20 mouse cellular contexts compared by ENCODE assay signal in the genomic region with DNA sequence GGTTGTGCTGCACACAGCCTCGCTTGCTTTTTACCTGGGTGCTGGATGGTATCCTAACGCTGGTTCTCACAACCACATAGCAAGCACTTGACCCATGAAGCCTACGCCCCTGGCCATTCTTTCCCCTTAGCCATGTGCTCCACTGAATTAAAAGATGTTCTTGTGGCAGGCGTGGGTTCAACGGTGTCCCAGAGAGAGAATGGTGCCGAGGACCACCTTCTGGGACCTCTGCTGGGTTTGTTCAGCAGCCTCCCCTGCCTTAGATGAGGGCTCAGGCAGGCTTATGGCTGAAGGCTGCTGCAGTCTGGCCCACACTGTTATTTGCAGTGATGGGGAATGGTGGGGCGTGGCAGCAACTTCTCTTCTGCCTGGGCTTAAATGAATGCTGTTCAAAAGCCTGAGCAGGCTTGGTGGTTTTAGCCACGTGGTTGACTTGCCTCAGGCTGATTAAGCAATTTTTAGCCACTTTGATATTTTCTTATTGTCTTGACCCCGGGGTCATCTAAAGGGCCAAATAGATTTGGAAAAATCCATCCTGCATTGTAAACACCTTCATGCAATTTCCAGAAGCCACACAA.
DNase-seq lines count a peak whose midpoint lies in the region; ATAC-seq lines count a peak whose summit lies in the region.
"Had no signal": no experiment of that assay in that cellular context is flagged by ENCODE, and none has a peak within 500 bp of the region (broad histone marks: within the 10 kb centered on the region; RNA-seq: fewer than 3 reads in every experiment).

No protein-coding gene starts in this region.

- no peaks in the 10 kb centered on the region; the same call in 1 of the 2 replicates for H3K27me3 ChIP-seq in embryonic facial prominence, embryonic 14.5 days (replicated peaks; ENCODE audit: control insufficient read depth, insufficient read depth, low read length)
- H3K27me3 ChIP-seq in embryonic facial prominence, embryonic 10.5 days (replicated peaks; ENCODE audit: low read depth, poor library complexity, severe bottlenecking) = peaks cover 63% of the 10 kb centered on the region
- H3K27me3 ChIP-seq in limb, embryonic 10.5 days (ENCODE audit: low read depth, poor library complexity, severe bottlenecking) = peaks cover 45% of the 10 kb centered on the region

- no peak overlapping the region for H3K4me2 ChIP-seq in embryonic facial prominence, embryonic 14.5 days (ENCODE audit: low read depth, low read length)
- H3K4me2 ChIP-seq: embryonic facial prominence, embryonic 13.5 days; forebrain, embryonic 13.5 days; heart, embryonic 12.5 days; hindbrain, embryonic 12.5 days had no signal

- DNase-seq in embryonic facial prominence, embryonic 14.5 days (ENCODE audit: low spot score) = peak; percentile 11
- DNase-seq in embryonic facial prominence, embryonic 10.5 days (ENCODE audit: low spot score) = no peak
- peak; percentile 21 for DNase-seq in testis, postnatal 10 days (ENCODE audit: low spot score)
- no peak for DNase-seq in testis, postnatal 14 days (ENCODE audit: low spot score)
- DNase-seq in limb, embryonic 10.5 days (ENCODE audit: low spot score) = peak; percentile 25
- DNase-seq in layer of hippocampus, postnatal 25 days (ENCODE audit: extremely low spot score in 1 of 2, low spot score in 1 of 2) = no peak
- DNase-seq in embryo, embryonic 9.5 days (ENCODE audit: extremely low spot score) = no peak
- DNase-seq: adrenal gland, postnatal 10 days; cerebellum, adult 11 months; cerebellum, adult 9-10 months; cerebellum, postnatal 36 days; forebrain, postnatal 0 days; gastrocnemius, postnatal 14 days; heart, postnatal 36 days; kidney, adult 11 months had no signal

- no peaks in the 10 kb centered on the region for H3K36me3 ChIP-seq in embryonic facial prominence, embryonic 14.5 days (ENCODE audit: control insufficient read depth, insufficient read depth, low read length)
- H3K36me3 ChIP-seq in embryonic facial prominence, embryonic 10.5 days (replicated peaks) = no peaks in the 10 kb centered on the region
- H3K36me3 ChIP-seq in limb, embryonic 10.5 days = no peaks in the 10 kb centered on the region
- H3K36me3 ChIP-seq: embryonic facial prominence, embryonic 13.5 days; heart, embryonic 12.5 days; hindbrain, embryonic 12.5 days had no signal

- H3K27ac ChIP-seq in embryonic facial prominence, embryonic 14.5 days (replicated peaks; ENCODE audit: low read depth, low read length) = no peak overlapping the region
- no peak overlapping the region for H3K27ac ChIP-seq in embryonic facial prominence, embryonic 10.5 days (replicated peaks)
- no peak overlapping the region for H3K27ac ChIP-seq in limb, embryonic 10.5 days
- H3K27ac ChIP-seq: embryonic facial prominence, embryonic 13.5 days; forebrain, embryonic 13.5 days; hindbrain, embryonic 12.5 days; hindbrain, postnatal 0 days had no signal

- ATAC-seq in embryonic facial prominence, embryonic 14.5 days (ENCODE audit: low read depth) = no peak
- ATAC-seq: forebrain, embryonic 13.5 days; forebrain, postnatal 0 days; hindbrain, postnatal 0 days had no signal

- no peak overlapping the region for H3K9ac ChIP-seq in embryonic facial prominence, embryonic 14.5 days (ENCODE audit: low read depth, low read length)
- H3K9ac ChIP-seq: embryonic facial prominence, embryonic 13.5 days; forebrain, embryonic 13.5 days; forebrain, postnatal 0 days; heart, embryonic 12.5 days; hindbrain, embryonic 12.5 days had no signal

- H3K9me3 ChIP-seq in embryonic facial prominence, embryonic 14.5 days (ENCODE audit: control insufficient read depth, low read length) = no peaks in the 10 kb centered on the region
- H3K9me3 ChIP-seq in embryonic facial prominence, embryonic 10.5 days = no peaks in the 10 kb centered on the region
- H3K9me3 ChIP-seq in limb, embryonic 10.5 days (replicated peaks) = no peaks in the 10 kb centered on the region
- H3K9me3 ChIP-seq: embryonic facial prominence, embryonic 13.5 days; forebrain, embryonic 13.5 days; heart, embryonic 12.5 days; hindbrain, embryonic 12.5 days had no signal

- 61% methylated on average over 9 of the region's 9 CpGs for WGBS in embryonic facial prominence, embryonic 14.5 days
- 62% methylated on average over 9 of the region's 9 CpGs for WGBS in embryonic facial prominence, embryonic 10.5 days
- 74% methylated on average over 9 of the region's 9 CpGs for WGBS in limb, embryonic 10.5 days

- H3K4me1 ChIP-seq in embryonic facial prominence, embryonic 14.5 days (ENCODE audit: control insufficient read depth, insufficient read depth, low read length) = no peaks in the 10 kb centered on the region
- peaks cover 4% of the 10 kb centered on the region; the same call in 1 of the 2 replicates for H3K4me1 ChIP-seq in embryonic facial prominence, embryonic 10.5 days
- H3K4me1 ChIP-seq in limb, embryonic 10.5 days = no peaks in the 10 kb centered on the region
- H3K4me1 ChIP-seq: embryonic facial prominence, embryonic 13.5 days; heart, embryonic 12.5 days; hindbrain, embryonic 12.5 days had no signal

- H3K4me3 ChIP-seq in embryonic facial prominence, embryonic 14.5 days (ENCODE audit: low read depth, low read length) = no peak overlapping the region
- no peak overlapping the region for H3K4me3 ChIP-seq in embryonic facial prominence, embryonic 10.5 days
- H3K4me3 ChIP-seq in limb, embryonic 10.5 days = no peak overlapping the region
- H3K4me3 ChIP-seq: embryonic facial prominence, embryonic 13.5 days; forebrain, embryonic 13.5 days; heart, embryonic 12.5 days; hindbrain, embryonic 12.5 days had no signal

Comparison
In these comparisons a context has a peak if more than half of its experiments do, and no peak if none do; other contexts are left out.
1. DNase-seq: peak in embryonic facial prominence, embryonic 14.5 days (single experiment), testis, postnatal 10 days (single experiment) and limb, embryonic 10.5 days (single experiment); none in embryonic facial prominence, embryonic 10.5 days (single experiment), testis, postnatal 14 days (single experiment), layer of hippocampus, postnatal 25 days (0 of 2) and embryo, embryonic 9.5 days (single experiment).